Mouse (Mus musculus): ENCODE measurements around the gene Babam2. TPM values are rescaled to one million over a fixed set of nuclear protein-coding genes. Genes with fewer than 3 reads are reported as not detected.
A peak's percentile ranks its signal among the peaks of the same experiment; 100 is the strongest.

Babam2 gene
- polyA plus RNA-seq, 1 experiment from 2014 or later: 42.9 TPM

DNA sequence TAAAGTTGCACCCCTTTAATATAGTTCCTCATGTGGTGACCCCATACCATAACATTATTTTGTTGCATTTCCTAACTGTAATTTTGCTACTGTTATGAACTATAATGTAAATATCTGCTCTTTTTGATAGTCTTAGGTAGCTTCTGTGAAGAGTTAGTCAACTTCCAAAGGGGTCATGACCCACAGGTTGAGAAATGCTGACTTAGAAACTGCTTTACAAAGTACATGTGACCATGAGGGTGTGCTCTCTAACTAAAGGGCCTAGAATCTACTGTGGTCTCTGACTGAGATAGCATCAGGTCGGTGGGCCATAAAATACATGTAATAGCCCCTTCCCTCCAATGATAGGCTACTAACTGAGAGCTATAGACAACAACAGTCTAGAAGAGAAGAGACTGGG lies 19.5 kb upstream of the Babam2 start:
- H3K9me3 ChIP-seq (replicated peaks; ENCODE audit: control insufficient read depth, low read length): no peaks in the 10 kb centered on the region
- H3K9ac ChIP-seq (ENCODE audit: low read depth, low read length): no peak overlapping the region
- no peak overlapping the region for H3K4me3 ChIP-seq (ENCODE audit: low read depth, low read length)
- WGBS (ENCODE audit: insufficient replicate concordance): 86% methylated on average over 1 of the region's 1 CpGs
- no peak overlapping the region for H3K27ac ChIP-seq (ENCODE audit: low read depth, low read length)
- H3K4me1 ChIP-seq (ENCODE audit: control insufficient read depth, insufficient read depth, low read length): no peaks in the 10 kb centered on the region
- no peak overlapping the region for H3K4me2 ChIP-seq
- ATAC-seq (replicated peaks; ENCODE audit: insufficient number of reproducible peaks, low FRiP score, low TSS enrichment): no peak
- no peaks in the 10 kb centered on the region for H3K27me3 ChIP-seq (ENCODE audit: control insufficient read depth, insufficient read depth, low read length)
- H3K36me3 ChIP-seq (ENCODE audit: control insufficient read depth, insufficient read depth, low read length): no peaks in the 10 kb centered on the region

DNA sequence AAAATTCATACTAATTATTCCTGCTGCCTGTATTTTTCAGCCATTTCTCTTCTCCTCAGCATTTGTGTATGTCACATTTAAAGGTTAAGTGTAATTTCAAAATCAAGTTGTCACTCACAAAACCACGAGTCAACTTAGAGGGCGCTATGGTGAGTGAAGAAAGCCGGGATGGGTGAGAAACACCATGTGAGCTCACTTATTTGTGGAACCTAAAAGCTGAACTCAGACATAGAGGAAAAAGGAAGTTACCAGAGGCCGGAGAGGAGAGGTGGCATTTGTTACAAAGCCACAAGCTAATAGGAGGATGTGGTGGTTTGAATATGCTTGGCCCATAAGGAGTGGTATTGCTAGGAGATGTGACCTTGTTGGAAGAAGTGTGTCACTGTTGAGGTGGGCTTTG lies 17.3 kb upstream of the Babam2 start:
- 80% methylated on average over 4 of the region's 4 CpGs for whole genome bisulfite sequencing (ENCODE audit: insufficient replicate concordance)
- H3K9me3 ChIP-seq (replicated peaks; ENCODE audit: control insufficient read depth, low read length): no peaks in the 10 kb centered on the region
- ATAC-seq (replicated peaks; ENCODE audit: insufficient number of reproducible peaks, low FRiP score, low TSS enrichment): no peak

DNA sequence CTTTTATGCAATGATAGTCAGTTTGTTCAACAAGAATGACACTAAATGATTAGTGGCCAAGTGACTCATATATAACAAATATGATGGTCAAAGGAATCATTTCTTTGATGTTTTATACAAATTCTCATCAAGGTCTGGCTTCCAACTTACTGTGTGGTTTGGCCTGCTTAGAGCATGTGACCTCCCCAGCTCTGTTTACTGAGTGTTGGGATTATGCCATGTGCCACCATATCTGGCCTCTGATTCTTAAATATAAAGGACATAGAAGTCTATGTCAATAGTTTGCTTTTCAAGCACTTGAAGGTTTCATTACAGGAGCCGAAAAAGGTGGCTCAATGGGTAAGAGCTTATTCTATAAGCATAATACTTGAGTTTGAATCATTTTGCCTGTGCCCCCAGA lies 15.2 kb upstream of the Babam2 start:
- 82% methylated on average over 1 of the region's 1 CpGs for WGBS (ENCODE audit: insufficient replicate concordance)
- Histone ChIP-seq H3K27ac (ENCODE audit: low read depth, low read length) (no peak overlapping the region), H3K4me2 (no peak overlapping the region), H3K4me3 (ENCODE audit: low read depth, low read length) (no peak overlapping the region), H3K9me3 (replicated peaks; ENCODE audit: control insufficient read depth, low read length) (no peaks in the 10 kb centered on the region), H3K36me3 (ENCODE audit: control insufficient read depth, insufficient read depth, low read length) (no peaks in the 10 kb centered on the region), H3K27me3 (ENCODE audit: control insufficient read depth, insufficient read depth, low read length) (no peaks in the 10 kb centered on the region), H3K4me1 (ENCODE audit: control insufficient read depth, insufficient read depth, low read length) (peaks cover 3% of the 10 kb centered on the region; the same call in 1 of the 2 replicates), H3K9ac (ENCODE audit: low read depth, low read length) (no peak overlapping the region)
- ATAC-seq (replicated peaks; ENCODE audit: insufficient number of reproducible peaks, low FRiP score, low TSS enrichment): no peak

More for the DNA sequence above, 17.3 kb upstream of the Babam2 start:
- H3K9ac ChIP-seq (ENCODE audit: low read depth, low read length): no peak overlapping the region
- no peak overlapping the region for H3K4me3 ChIP-seq (ENCODE audit: low read depth, low read length)
- H3K27me3 ChIP-seq (ENCODE audit: control insufficient read depth, insufficient read depth, low read length): no peaks in the 10 kb centered on the region
- H3K36me3 ChIP-seq (ENCODE audit: control insufficient read depth, insufficient read depth, low read length): no peaks in the 10 kb centered on the region
- no peaks in the 10 kb centered on the region for H3K4me1 ChIP-seq (ENCODE audit: control insufficient read depth, insufficient read depth, low read length)
- no peak overlapping the region for H3K4me2 ChIP-seq
- H3K27ac ChIP-seq (ENCODE audit: low read depth, low read length): no peak overlapping the region

GRCm38 (mm10) chr5:31686040-31686439 lies 11.4 kb upstream of the Babam2 start:
- Histone ChIP-seq H3K36me3 (ENCODE audit: control insufficient read depth, insufficient read depth, low read length) (no peaks in the 10 kb centered on the region), H3K4me1 (ENCODE audit: control insufficient read depth, insufficient read depth, low read length) (peaks cover 3% of the 10 kb centered on the region; the same call in 1 of the 2 replicates), H3K27ac (ENCODE audit: low read depth, low read length) (no peak overlapping the region), H3K27me3 (ENCODE audit: control insufficient read depth, insufficient read depth, low read length) (no peaks in the 10 kb centered on the region), H3K4me3 (ENCODE audit: low read depth, low read length) (no peak overlapping the region), H3K4me2 (no peak overlapping the region; the same call in 1 of the 2 replicates), H3K9ac (ENCODE audit: low read depth, low read length) (no peak overlapping the region), H3K9me3 (replicated peaks; ENCODE audit: control insufficient read depth, low read length) (no peaks in the 10 kb centered on the region)
- ATAC-seq (replicated peaks; ENCODE audit: insufficient number of reproducible peaks, low FRiP score, low TSS enrichment): peak; percentile 76; the same call in 1 of the 2 replicates
- 48% methylated on average over 2 of the region's 2 CpGs for WGBS (ENCODE audit: insufficient replicate concordance)

GRCm38 (mm10) chr5:31687972-31688371 lies 9.5 kb upstream of the Babam2 start:
- H3K4me1 ChIP-seq (ENCODE audit: control insufficient read depth, insufficient read depth, low read length): peaks cover 3% of the 10 kb centered on the region; the same call in 1 of the 2 replicates
- no peaks in the 10 kb centered on the region for H3K36me3 ChIP-seq (ENCODE audit: control insufficient read depth, insufficient read depth, low read length)
- H3K4me3 ChIP-seq (ENCODE audit: low read depth, low read length): no peak overlapping the region
- no peaks in the 10 kb centered on the region for H3K9me3 ChIP-seq (replicated peaks; ENCODE audit: control insufficient read depth, low read length)
- 78% methylated on average over 3 of the region's 3 CpGs for WGBS (ENCODE audit: insufficient replicate concordance)
- no peak overlapping the region for H3K27ac ChIP-seq (ENCODE audit: low read depth, low read length)
- H3K4me2 ChIP-seq: no peak overlapping the region
- no peak overlapping the region for H3K9ac ChIP-seq (ENCODE audit: low read depth, low read length)
- no peaks in the 10 kb centered on the region for H3K27me3 ChIP-seq (ENCODE audit: control insufficient read depth, insufficient read depth, low read length)
- no peak for ATAC-seq (replicated peaks; ENCODE audit: insufficient number of reproducible peaks, low FRiP score, low TSS enrichment)

- Histone ChIP-seq H3K9ac (ENCODE audit: low read depth, low read length) (no peak overlapping the region), H3K27me3 (ENCODE audit: control insufficient read depth, insufficient read depth, low read length) (no peaks in the 10 kb centered on the region), H3K4me3 (ENCODE audit: low read depth, low read length) (no peak overlapping the region), H3K36me3 (ENCODE audit: control insufficient read depth, insufficient read depth, low read length) (no peaks in the 10 kb centered on the region), H3K9me3 (replicated peaks; ENCODE audit: control insufficient read depth, low read length) (no peaks in the 10 kb centered on the region), H3K4me1 (ENCODE audit: control insufficient read depth, insufficient read depth, low read length) (no peaks in the 10 kb centered on the region), H3K27ac (ENCODE audit: low read depth, low read length) (no peak overlapping the region), H3K4me2 (no peak overlapping the region)
- ATAC-seq (replicated peaks; ENCODE audit: insufficient number of reproducible peaks, low FRiP score, low TSS enrichment): no peak
Observed at GRCm38 (mm10) chr5:31693191-31693590, 4.3 kb upstream of the Babam2 start.

DNA sequence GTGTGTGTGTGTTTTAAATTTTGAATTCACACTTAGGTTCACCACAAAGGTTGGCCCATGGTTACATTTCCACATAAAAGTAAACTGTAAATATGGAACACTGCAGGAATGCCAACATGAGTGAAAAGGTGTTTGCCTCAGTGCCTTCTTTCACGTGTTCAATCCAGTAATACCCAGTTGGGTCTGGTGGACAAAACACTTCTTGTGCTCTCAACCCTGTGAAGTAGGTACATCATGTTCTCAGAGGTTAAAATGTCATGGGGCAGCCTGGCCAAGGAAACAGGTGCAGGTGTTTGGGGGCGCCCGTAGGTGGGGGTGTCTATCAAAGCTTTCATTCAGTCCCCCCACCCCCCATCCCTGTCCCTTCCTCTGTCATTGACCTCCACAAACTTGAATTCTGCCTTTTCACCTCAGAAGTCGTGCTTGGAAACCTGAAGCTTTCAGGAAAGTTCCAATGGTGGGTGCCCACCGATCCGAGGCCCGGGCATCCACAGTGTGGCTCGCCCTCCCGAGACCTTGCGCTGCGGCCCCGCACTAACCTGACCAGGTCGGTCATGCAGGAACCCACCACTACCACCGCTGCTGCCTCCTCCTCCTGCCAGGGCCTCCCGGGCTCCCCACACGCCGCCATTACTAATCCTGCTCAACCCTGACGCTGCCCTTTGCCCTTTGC lies 377 bp upstream of the Babam2 start, which contains the start of gene Rbks:
Rbks (minus strand) TSS at position 657 of the 673 bp plus-strand sequence.
- peak; percentile 83; the same call in 1 of the 2 replicates for ATAC-seq (replicated peaks; ENCODE audit: insufficient number of reproducible peaks, low FRiP score, low TSS enrichment)
- Histone ChIP-seq H3K4me3 (ENCODE audit: low read depth, low read length) (peak within 1 kb of the TSS; percentile 86), H3K9ac (ENCODE audit: low read depth, low read length) (peak within 1 kb of the TSS; percentile 92), H3K36me3 (ENCODE audit: control insufficient read depth, insufficient read depth, low read length) (no peaks in the 10 kb centered on the region), H3K9me3 (replicated peaks; ENCODE audit: control insufficient read depth, low read length) (no peaks in the 10 kb centered on the region), H3K4me1 (ENCODE audit: control insufficient read depth, insufficient read depth, low read length) (no peaks in the 10 kb centered on the region), H3K27me3 (ENCODE audit: control insufficient read depth, insufficient read depth, low read length) (no peaks in the 10 kb centered on the region), H3K4me2 (peak within 1 kb of the TSS; percentile 83), H3K27ac (ENCODE audit: low read depth, low read length) (peak within 1 kb of the TSS; percentile 92)
- whole genome bisulfite sequencing (ENCODE audit: insufficient replicate concordance): 6% methylated on average over 18 of the region's 18 CpGs

GRCm38 (mm10) chr5:31698297-31698726 lies 828 bp downstream of the Babam2 start:
- Histone ChIP-seq H3K27me3 (ENCODE audit: control insufficient read depth, insufficient read depth, low read length) (no peaks in the 10 kb centered on the region), H3K27ac (ENCODE audit: low read depth, low read length) (peak overlapping the region; percentile 92), H3K4me2 (peak overlapping the region; percentile 83), H3K4me3 (ENCODE audit: low read depth, low read length) (peak overlapping the region; percentile 86), H3K36me3 (ENCODE audit: control insufficient read depth, insufficient read depth, low read length) (no peaks in the 10 kb centered on the region), H3K9ac (ENCODE audit: low read depth, low read length) (peak overlapping the region; percentile 92), H3K4me1 (ENCODE audit: control insufficient read depth, insufficient read depth, low read length) (no peaks in the 10 kb centered on the region), H3K9me3 (replicated peaks; ENCODE audit: control insufficient read depth, low read length) (no peaks in the 10 kb centered on the region)
- 5% methylated on average over 16 of the region's 16 CpGs for WGBS (ENCODE audit: insufficient replicate concordance)
- peak; percentile 82 for ATAC-seq (replicated peaks; ENCODE audit: insufficient number of reproducible peaks, low FRiP score, low TSS enrichment)

DNA sequence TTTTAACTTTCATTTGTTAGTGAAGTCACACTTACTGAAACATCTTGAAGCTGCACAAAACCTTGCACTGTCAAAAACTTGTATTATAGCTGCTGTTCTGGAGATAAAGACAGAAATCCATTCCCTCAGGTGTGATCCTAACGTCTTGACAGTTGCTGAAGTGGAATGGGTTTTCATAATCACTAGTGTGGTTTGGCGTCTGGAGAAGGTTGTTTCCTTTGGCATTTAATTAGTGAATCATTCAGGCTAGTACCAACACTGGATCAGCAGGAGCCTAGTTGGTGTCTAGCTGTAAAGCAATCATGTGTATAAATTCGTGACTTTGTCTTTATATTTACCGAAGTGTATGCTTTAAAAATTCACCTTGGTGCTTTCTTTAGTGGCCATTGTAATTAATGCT lies 1.4 kb downstream of the Babam2 start:
- H3K9ac ChIP-seq (ENCODE audit: low read depth, low read length): no peak overlapping the region
- no peak for ATAC-seq (replicated peaks; ENCODE audit: insufficient number of reproducible peaks, low FRiP score, low TSS enrichment)
- H3K36me3 ChIP-seq (ENCODE audit: control insufficient read depth, insufficient read depth, low read length): no peaks in the 10 kb centered on the region; the same call in 1 of the 2 replicates
- H3K4me2 ChIP-seq: peak overlapping the region; percentile 83; the same call in 1 of the 2 replicates
- WGBS (ENCODE audit: insufficient replicate concordance): 54% methylated on average over 4 of the region's 4 CpGs
- H3K27me3 ChIP-seq (ENCODE audit: control insufficient read depth, insufficient read depth, low read length): no peaks in the 10 kb centered on the region
- no peaks in the 10 kb centered on the region for H3K4me1 ChIP-seq (ENCODE audit: control insufficient read depth, insufficient read depth, low read length)
- no peaks in the 10 kb centered on the region for H3K9me3 ChIP-seq (replicated peaks; ENCODE audit: control insufficient read depth, low read length)
- no peak overlapping the region for H3K4me3 ChIP-seq (ENCODE audit: low read depth, low read length)
- no peak overlapping the region for H3K27ac ChIP-seq (ENCODE audit: low read depth, low read length)
